Mouse (Mus musculus) v-Abl transformed pro-B cells (cell line): Measurements from ENCODE around the gene Ncoa1.

Source experiments
- in situ Hi-C, 2 experiments: fragments of 400-800 bp; cut with MboI; formaldehyde crosslinking; loops; one replicate each; pipeline ENCODE4 v1.15.1; 2025; ENCODE audit not compliant: unreplicated experiment in 2 of 2

Gene Ncoa1

GRCm38 (mm10) chr12:4477941-4478795, 1.2 kb upstream of the Ncoa1 start:
- in situ Hi-C loops: loop anchor here in 1 of 2 experiments (10.0 kb wide), 1 partner anchor 373 kb away; no protein-coding TSS in a partner anchor

- in situ Hi-C loops: loop anchor here in 1 of 2 experiments (10.0 kb wide), 1 partner anchor 372 kb away; no protein-coding TSS in a partner anchor
Measured at GRCm38 (mm10) chr12:4476291-4476831, 621 bp downstream of the Ncoa1 start.

GRCm38 (mm10) chr12:4475251-4475993, 1.6 kb downstream of the Ncoa1 start:
- in situ Hi-C loops: loop anchor here in 1 of 2 experiments (10.0 kb wide), 1 partner anchor 371 kb away; no protein-coding TSS in a partner anchor

DNA sequence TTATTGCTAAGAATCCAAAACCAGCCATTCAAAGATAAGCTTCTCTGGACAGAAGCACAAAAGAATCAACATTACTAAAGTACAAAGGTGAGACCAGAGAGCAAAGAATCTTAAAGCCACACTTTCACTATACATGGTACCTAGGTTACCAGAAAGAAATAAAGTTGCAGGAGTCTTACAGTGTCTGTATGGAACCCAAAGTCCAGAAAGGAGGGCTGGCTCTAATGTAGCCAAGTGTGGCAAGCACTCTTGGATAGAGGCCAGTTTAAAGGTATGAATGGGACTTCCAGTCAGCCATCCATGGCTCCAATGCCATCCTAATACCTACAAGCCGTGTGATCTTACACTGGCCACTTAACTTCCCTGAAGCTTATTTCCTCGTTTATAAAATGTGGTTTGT, 7.9 kb downstream of the Ncoa1 start:
- in situ Hi-C loops: loop anchor here (10.0 to 25.0 kb wide), 2 partner anchors 232 to 374 kb away; partner anchors contain the start of genes Cenpo (in 1 of the 2) and Ptrhd1 (in 1 of the 2)

- in situ Hi-C loops: loop anchor here (10.0 to 25.0 kb wide), 2 partner anchors 226 to 369 kb away; partner anchors contain the start of genes Cenpo (in 1 of the 2) and Ptrhd1 (in 1 of the 2)
Measured at GRCm38 (mm10) chr12:4463701-4464100, 13.3 kb downstream of the Ncoa1 start.

GRCm38 (mm10) chr12:4462420-4462819, 14.6 kb downstream of the Ncoa1 start:
- in situ Hi-C loops: loop anchor here (10.0 to 25.0 kb wide), 2 partner anchors 225 to 368 kb away; partner anchors contain the start of genes Cenpo (in 1 of the 2) and Ptrhd1 (in 1 of the 2)

DNA sequence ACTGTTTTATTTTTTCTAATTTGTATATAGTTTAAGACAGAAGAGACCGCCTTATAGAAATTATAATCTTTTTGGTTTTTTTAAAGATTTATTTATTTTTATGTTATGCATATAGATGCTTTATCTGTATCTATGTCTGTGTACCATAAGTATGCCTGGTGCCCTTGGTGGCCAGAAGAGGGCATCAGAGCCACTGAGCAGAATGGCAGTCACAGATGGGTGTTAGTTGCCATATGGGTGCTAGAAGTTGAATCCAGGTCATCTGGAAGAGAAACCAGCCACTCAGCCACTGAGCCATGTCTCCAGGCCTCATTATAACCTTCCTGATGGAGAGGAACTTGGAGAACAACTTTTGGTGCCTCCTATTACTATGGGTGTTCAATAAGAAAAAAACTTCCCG, 16.0 kb downstream of the Ncoa1 start:
- in situ Hi-C loops: loop anchor here (10.0 to 25.0 kb wide), 2 partner anchors 224 to 366 kb away; partner anchors contain the start of genes Cenpo (in 1 of the 2) and Ptrhd1 (in 1 of the 2)

DNA sequence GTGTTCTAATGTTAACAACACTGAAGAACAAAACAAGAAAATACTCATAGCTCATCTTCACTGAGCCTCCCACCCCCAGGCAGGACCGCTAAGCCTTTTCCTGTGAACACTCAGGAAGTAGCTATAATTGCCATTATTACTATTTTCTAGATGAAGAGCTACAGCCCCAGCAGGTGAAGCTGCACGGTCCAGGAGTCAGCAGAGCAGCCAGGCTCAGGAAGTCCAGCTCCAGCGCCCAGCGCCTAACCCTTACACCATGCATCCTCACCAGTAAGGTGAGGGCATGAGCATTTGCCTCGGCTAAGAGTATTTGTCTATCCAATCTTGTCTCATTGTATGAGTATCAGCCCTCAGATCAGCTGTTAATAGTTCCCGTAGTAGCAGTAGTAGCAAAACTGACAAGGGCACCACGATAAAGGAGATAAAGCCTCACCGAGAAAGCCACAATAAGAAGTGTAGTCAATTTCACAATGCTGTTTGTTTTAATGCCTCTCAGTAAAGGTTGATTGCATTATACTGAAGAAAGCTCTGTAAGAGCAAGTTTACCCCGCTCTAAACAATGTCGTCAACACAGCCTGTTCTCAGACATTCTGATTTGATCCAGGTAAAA, 21.9 kb downstream of the Ncoa1 start:
- in situ Hi-C loops: loop anchor here in 1 of 2 experiments (25.0 kb wide), 1 partner anchor 218 kb away; the partner anchor contains the start of genes Cenpo and Ptrhd1

GRCm38 (mm10) chr12:4454248-4454647, 22.7 kb downstream of the Ncoa1 start:
- in situ Hi-C loops: loop anchor here in 1 of 2 experiments (25.0 kb wide), 1 partner anchor 217 kb away; the partner anchor contains the start of genes Cenpo and Ptrhd1

- in situ Hi-C loops: loop anchor here in 1 of 2 experiments (25.0 kb wide), 1 partner anchor 215 kb away; the partner anchor contains the start of genes Cenpo and Ptrhd1
Measured at GRCm38 (mm10) chr12:4452233-4452632, 24.7 kb downstream of the Ncoa1 start.

DNA sequence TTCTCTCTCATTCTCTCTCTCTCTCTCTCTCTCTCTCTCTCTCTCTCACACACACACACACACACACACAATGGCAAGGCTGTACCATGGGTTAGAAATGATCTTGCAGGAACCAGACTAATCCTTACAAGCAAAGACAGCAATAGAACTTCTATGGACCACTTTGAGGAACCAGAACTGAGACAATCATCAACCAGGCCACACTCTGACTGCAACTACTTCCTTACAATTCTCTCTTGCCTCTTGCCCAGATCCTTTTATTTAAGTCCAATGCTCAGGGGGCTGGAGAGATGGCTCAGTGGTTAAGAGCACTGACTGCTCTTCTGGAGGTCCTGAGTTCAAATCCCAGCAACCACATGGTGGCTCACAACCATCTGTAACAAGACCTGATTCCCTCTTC, 26.5 kb downstream of the Ncoa1 start:
- in situ Hi-C loops: loop anchor here in 1 of 2 experiments (25.0 kb wide), 1 partner anchor 213 kb away; the partner anchor contains the start of genes Cenpo and Ptrhd1

DNA sequence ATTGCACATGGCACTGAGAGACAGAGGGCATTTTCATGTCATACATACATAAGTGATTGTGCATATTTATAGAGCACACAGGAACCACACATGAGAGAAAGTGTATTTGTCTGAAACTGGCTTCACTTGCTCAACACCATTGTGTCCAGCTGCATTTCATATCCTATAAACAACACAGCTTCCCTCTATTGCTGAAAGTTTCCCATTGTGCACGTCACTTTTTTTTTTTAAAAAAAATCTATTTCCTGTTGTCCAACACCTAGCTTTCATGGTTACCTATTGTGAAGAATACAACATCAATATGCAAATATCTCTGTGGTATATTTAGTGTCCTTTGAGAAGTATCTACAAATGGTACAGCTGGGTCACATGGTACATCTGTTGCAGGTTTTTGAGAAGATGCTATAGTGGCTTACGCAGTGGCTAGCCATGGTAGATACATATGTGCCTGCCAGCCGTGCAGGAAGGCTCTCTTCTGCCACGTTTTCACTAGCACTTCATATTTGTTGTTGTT, 28.8 kb downstream of the Ncoa1 start:
- in situ Hi-C loops: no loop called here

DNA sequence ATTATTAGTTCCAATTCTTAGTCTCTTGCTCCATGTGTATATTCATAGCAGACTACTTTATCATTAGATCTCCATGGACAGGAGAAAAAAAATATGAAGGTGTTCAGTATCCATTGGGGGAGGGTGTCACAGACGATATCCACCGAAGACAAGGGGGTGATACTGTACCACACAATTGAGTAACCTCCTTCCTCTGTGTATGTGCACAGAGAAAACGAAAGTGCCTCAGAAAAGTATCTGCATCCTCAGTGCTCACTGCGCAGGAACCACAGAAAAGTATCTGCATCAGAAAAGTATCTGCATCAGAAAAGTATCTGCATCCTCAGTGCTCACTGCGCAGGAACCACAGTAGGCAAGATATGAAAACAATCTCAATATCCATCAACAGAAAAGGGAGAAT, 32.0 kb downstream of the Ncoa1 start:
- in situ Hi-C loops: no loop called here

DNA sequence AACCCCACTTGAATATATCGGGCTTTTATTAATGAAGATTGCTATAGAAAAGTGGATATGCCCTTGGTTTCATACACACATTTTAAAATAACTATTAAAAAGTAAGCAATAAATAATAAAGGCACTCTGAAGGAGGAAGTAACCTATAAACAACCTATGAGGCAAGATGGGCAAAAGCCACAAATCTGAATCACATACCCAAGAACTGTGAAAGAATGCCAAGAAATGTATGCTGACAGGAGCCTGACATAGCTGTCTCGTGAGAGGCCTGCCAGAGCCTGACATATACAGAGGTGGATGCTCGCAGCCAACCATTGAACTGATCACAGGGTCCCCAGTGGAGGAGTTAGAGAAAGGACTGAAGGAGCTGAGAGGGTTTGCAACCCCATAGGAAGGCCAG, 35.5 kb downstream of the Ncoa1 start:
- in situ Hi-C loops: no loop called here

DNA sequence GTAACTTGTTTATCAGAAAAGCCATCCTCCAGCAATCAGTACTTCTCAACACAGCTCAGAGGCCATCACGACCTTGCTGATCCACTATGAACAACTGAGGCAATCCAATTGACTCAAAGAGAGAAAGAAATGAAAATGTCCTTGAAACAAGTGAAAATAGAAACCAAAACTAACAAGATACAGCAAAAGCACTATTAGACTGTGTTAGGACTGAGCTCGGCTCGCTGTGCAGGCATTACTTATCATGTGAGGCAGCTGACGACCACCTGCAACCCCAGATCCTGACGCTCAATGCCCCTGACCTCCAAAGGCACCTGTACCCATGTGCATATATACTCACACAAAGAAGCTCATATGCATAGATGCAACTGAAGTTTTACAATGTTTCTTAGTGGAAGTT, 40.8 kb downstream of the Ncoa1 start:
- in situ Hi-C loops: no loop called here

- in situ Hi-C loops: no loop called here
Measured at GRCm38 (mm10) chr12:4433549-4433948, 43.4 kb downstream of the Ncoa1 start.

GRCm38 (mm10) chr12:4431978-4432377, 45.0 kb downstream of the Ncoa1 start:
- in situ Hi-C loops: no loop called here

DNA sequence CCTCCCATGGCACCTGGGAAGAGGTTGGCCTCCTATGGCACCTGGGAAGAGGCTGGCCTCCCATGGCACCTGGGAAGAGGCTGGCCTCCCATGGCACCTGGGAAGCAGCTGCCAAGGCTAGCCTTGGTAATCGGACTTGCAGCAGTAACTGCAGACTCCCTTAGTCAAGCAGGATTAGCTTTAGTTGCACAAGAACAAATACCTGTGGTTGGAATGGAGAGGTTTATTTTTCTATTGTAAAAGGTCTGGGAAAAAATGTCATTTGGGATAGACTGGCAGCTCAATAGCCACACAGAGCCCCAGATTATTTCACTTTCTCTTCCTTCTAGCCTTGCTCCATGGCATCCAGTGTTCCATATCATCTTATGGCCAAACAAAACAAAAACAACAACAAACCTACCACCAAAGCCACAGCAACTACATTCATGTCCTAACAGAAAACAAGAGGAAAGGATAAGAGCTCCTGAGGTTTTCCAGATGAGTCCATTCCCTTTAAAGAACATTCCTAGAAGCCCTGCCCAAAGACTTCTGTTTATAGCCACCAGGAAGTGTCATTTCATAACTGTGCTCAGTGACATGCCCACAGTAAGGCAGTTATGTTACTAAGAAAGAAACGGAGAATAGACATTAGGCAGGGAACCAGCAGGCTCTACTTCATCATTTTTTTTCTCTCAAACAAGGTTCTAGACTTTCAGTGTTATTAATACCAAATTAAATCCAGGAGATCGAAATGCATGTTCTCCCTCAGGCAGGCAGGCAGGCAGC, 46.7 kb downstream of the Ncoa1 start:
- in situ Hi-C loops: no loop called here

DNA sequence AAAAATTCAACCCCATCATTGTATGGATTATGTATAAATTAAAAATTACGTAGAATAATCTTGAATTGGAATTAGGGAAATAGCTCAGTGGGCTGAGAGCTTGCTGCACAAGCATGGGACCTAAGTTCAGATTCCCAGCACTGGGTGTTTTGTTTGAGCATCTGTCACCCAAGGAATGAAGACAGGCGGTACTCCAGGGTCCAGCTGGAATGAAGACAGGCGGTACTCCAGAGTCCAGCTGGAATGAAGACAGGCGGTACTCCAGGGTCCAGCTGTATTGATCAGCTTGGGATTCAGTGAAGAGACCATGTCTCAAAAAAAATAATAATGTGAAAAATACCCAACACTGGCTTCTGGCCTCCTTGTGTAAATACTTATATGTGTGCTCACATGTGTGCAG, 58.2 kb downstream of the Ncoa1 start:
- in situ Hi-C loops: no loop called here
